Mouse (Mus musculus) adrenal gland, postnatal 10 days (tissue): ENCODE measurements around the gene Vangl2. TPM values are rescaled to one million over a fixed set of nuclear protein-coding genes. Genes with fewer than 3 reads are reported as not detected.
"Not testable (repeated sequence)": the region's sequence is repeated elsewhere in the genome, so short reads cannot be mapped to it uniquely, and the experiment has no call there.

Source experiments
- DNase-seq: peaks from one replicate; pipeline ENCODE4 v3.0.0; 2021; ENCODE audit warnings: mixed read lengths
- total RNA-seq, 2 experiments: library from RNA; stranded (reverse); gene quantifications; 2 replicates each; pipeline ENCODE4 v1.2.3; 2021

The Vangl2 gene
- total RNA-seq, 2 experiments from 2014 or later, result 6.3 to 10.6 TPM

DNA sequence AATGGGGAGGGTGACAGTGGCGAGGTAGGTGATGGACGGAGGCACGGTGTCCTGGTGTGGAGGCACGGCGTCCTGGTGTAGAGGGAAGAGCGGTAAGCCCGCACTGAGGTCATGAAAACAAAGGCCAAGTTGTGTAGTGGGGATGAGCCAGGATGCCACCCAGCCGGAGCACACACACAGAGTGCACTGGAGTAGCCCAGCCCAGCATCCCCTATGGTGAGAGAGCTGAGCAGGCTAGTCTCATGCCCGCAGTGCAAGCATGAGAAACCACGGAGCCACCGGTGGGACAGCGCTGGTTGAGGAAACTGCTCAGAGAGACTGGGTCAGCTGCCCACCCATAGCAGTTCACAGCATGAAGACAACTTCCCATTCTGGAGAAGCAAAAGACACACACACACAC lies 26.6 kb downstream of the Vangl2 start:
- no peak for DNase-seq

DNA sequence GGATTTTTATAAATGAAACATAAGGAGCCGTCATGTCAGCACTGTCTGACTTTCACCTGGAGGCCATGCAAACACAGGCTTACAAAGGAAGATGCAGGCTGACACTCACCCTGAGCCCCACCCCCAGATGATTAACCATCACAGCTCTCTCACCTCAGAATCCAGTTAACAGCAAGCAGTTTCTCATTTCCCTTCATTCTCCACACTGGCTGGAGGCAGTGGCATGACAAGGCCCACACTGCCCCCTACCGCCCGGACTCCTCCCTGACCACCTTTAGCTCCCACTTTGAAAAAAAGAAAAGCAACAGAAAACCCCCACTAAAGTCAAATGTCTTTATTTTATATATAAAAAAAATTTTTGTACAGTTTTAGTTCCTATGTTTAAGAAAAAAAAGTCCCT lies 27.6 kb downstream of the Vangl2 start:
- peak; percentile 73 for DNase-seq

DNA sequence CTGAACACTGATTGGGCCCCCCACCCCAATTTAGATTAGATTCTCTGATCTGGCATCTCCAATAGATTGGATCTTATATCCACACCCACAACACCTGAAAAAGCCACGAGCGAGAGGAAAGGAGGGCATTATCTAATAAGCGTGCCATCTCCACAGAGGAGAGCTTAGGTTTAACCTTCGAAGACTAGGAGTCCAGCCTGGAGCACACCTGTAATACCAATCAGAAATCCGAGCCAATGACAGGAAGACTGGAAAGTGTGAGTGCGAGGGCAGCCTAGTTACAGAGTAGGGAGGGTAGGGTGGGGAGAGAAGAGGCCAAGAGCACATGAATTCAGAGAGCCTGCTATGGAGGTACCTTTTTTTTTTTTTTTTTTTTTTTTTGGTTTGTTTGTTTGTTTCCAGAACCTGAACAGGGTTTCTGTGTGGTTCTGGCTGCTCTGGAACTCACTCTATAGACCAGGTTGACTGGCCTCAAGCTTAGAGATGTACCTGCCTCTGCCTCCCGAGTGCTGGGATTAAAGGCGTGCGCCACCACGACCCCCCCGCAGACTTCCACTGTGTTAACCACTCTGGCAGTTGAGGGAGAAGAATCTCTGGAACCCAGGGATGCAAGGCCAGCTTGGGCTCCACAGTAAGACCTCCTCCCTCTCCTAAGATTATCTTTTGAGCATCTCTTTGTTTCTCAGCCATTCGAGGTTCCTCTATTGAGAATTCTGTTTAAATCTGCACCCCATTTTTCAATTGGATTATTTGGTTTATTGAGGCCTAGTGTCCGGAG lies 29.2 kb downstream of the Vangl2 start:
- DNase-seq, result no peak

DNA sequence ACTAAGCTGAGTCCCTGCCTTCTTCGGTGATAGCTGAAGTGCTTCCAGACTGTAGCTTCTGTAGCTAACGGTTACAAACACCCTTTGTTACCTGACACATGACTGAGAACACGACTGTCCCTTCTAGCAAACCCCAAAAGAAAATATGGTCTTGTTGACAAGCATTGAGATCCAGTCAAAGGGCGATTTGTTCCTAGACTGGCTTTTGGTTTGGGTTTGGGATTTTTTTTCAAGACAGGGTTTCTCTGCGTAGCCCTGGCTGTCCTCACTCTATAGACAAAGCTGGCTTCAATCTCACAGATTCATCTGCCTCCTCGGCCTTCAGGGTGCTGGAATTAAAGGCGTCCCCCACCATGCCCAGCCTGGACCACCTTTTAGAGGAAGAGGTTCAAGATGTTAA lies 31.5 kb downstream of the Vangl2 start:
- DNase-seq, result no peak

DNA sequence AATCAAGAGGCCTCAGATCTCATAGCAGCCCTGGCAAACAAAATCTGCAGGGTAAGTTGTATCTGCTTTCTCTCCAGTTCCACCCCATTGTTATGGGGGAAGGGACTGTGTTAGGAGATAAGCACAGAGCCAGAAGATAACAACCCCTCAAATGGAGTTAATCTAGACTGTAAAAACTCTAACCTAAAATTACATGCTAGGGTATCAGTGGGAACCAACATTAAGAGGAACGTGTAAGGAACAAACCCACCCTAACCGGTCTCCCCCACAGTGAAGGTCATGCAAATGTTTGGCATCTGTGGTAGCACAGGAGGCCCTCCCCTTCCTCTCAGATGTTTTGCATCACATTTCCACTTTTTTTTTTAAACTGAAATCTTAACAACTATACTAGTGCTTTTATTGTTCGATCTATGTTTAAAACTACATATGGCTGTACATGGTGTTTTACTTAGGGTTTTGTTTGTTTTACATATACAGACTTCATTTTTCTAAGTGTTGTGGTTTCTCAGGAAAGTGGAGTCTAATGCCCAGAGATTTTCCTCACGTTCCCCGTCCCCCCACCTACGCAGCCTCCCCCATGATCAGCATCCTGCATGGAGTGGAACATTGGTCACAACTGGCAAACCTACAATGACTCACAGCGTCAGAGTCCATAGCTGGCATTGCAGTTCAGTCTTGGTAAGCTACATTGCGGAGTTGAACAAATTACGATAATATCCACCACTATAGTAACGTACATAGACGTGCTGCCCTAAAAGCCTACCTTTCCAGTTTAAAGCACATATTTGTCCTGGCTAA lies 33.1 kb downstream of the Vangl2 start:
- no peak for DNase-seq

DNA sequence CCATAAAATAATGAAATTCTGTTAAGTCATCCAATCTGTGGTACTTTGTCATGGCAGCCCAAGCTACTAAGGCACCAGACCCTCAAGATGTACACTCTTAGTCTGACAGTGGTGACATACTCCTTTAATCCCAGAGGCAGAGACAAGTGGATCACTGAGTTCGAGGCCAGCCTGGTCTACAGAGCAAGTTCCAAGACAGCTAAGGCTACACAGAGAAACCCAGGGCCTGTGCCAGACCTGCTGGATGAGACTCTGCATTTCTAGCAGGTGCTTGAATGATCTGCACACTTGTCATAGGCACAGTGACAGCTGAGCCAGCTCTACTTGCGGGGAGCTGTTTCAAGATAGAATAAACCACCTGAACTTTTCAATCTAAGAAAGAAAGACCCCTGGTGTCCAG lies 33.7 kb downstream of the Vangl2 start:
- no peak for DNase-seq

DNA sequence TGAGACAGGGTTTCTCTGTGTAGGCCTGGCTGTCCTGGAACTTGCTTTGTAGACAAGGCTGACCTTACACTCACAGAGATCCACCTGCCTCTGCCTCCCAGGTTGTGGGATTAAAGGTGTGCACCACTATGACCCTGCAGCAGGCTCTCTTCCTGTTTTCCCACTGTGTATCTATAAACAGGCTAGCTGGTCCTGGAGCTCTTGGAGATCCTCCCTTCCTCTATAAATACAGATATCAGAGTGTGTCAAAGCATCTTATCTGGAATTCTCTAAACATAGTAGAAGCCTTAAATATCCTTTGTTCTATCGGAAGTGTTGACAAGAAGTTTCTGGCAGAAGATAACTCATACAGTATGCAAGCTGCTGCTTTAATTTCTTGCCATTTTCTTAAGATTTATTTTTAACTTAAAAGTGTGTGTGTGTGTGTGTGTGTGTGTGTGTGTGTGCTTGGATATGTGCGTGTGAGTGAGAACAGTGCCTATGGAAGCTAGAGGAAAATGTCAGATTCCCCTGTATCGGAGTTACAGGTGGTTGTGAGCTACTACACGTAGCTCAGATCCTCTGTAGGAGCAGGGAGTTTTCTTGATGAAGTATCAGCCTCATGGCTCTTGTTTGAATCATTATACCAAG lies 35.2 kb downstream of the Vangl2 start:
- no peak for DNase-seq

DNA sequence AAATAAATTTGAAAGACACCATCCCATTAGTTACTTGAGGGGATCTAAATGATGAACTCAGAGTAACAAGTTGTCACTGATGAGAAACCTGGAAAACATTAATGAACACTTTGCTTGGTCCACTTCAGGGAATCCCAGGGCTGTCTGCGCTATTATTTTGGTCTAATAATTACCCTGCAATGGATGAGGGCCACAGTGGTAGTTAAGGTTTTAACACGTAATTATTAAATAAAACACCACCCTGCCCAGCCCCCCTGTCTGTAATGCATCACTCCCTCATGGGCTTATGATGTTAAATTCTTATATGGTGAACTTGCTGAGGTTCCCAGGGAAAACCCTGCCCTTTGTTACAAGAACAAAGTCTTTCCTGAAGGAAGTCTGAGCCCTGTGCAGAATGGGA lies 36.4 kb downstream of the Vangl2 start:
- no peak for DNase-seq

DNA sequence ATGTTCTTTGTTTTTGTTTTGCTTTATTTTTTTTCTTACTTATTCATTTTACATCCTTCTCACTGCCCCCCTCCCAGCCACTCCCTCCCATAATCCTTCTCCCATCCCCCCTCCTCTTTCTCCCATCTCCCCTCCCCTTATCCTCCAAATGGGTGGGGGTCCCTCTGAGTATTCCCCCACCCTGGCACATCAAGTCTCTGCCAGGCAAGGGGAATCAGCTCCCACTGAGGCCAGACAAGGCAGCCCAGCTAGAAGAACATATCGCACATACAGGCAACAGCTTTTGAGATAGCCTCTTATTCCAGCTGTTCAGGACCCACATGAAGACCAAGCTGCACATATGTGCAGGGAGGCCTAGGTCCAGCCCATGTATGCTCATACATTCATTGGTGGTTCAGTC lies 44.1 kb downstream of the Vangl2 start:
- no peak for DNase-seq

DNA sequence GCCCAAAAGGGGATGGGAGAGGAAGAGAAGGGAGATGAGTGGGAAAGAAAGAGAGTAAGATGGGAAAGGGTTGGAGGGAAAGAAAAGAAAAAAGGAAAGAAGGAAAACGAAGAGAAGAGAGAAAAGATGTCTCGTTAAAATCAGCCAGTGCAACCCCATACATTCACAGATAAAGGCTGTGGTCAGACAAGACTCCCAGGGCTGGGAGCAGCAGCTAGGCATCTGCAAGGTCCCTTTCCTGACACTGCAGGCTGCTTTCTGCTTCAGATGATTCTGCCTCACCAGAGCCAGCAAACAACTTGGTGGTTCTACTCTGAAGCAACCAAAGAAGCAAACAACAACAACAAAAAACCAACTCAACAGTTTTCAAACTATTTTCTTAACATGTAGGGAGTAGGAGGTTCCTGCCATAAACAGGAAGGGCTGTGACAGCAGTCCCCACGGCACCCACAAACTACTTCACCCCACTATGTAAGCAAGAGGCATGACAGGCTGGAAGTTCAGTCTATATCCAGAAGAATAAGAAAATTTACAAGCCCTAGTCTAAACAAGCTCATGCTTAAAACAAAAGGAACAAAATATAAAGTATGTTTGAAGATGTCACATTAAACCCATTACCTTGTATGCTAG lies 44.8 kb downstream of the Vangl2 start:
- no peak for DNase-seq

DNA sequence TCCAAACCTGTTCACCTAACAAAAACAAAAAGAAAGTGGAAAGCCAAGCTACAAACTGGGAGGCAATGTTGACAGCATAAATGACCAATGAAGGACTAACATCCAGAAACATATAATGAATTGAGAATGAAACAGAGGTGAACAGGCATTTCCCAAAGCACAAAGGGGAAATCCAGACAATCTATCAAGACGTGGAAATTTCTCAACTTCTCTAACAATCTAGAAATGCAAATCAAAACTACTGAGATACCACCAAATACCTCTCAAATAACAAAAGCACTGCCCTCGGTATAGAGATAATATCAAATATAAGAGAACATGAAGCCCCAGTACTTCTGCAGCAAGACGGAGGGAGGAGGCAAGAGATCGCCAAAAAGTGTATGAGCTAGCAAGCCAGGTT lies 45.5 kb downstream of the Vangl2 start:
- no peak for DNase-seq

DNA sequence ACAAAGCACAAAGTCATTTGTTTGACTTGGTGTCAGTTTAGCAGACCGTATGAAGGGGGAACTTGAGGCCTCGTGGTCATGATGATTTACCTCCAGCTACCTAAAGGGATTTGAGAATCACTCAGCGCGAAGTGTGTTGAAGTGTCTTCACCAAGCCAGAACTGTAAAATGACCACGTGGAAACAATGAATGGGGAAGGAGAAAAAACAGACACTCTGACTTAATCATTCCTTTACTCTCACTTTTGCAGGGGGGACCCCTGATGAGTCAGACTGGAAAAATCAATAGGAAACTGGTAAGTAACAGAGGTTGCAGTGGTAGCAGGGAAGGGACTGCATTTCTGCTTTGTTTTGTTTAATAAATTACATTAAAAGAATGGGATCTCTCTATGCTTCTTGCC lies 46.1 kb downstream of the Vangl2 start:
- DNase-seq, result no peak

DNA sequence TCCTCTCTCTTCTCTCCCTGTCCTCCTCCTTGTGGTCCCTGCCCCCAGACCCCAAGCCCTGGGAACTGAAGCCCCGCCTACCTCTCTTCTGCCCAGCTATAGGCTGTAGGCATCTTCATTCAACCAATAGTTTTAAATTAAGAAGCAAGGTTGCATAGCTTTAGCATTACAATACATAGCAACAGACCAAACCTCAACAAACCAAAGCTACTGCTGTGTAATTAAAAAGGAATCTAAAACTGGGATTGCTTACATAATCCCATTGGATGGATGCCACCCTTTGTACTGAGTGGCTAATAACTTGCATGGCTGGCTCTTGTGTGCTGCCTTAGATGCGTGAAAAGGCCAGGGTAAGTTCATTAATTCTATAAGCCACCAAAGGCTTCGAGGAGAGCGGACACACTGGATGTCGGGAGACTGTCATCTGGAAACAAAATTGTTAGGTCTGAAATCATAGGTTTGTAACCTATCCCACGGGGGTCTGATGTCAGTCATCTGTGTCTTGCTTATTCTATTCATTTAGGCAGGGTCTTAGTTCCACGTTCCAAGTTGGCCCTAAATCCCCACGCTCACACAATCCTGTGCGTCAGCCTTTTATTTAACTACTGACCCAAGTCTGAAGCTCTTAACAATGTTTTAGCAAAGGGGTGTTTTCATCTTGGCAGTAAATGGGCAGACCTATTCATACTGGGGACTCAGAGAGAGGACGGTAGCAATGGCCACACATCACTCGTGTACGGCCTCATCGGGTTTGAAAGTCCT lies 48.1 kb downstream of the Vangl2 start:
- DNase-seq, result no peak

DNA sequence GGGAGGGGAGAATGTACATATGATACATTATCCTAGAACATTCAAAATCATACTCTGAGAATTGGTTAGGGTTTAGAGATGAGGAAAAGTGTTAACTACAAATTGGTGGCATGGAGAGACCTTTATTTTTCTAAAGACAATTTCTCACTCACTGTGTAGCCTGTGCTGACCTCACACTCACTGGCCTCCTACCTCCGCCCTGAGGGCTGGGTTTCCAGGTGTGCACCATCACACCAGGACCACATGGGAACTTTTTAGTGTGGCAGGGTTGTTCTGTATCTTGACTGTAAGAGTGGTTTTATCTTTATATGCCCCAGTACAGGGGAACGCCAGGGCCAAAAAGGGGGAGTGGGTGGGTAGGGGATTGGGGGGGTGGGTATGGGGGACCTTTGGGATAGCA lies 50.4 kb downstream of the Vangl2 start:
- DNase-seq, result no peak

DNA sequence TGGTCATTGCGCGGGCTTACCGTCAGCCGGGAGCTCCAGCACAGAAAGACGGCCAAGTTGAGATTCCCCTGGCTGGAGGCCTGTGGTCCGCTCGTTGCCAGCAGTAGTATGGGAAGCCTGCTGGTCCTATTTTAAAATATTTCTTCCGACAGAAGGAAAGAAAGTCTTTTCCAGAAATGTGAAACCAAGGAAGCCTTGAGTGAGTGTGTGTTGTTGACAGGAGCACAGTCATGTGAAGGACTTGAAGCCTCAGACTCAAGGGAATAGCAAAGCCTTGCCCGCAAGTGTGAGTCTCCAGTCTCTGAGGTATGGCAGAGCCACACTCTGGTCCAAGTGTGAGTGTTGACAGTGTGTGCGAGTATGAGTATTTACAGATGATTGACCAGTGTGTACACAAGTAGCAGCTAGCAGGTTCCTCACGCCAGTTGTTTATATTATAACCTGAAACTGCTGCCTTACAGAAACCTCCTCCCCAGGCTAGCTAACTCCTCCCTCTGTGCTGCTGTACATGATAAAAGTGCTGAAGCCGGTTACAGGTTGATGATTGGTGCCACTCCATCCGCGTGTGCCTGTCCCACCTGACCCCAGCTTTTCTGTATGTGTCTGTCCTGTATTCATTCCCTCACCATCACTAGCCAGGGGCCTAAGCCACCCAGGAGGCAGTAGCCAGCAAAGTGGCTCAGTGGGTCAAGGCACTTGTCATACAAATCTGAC lies 51.3 kb downstream of the Vangl2 start:
- DNase-seq, result no peak

DNA sequence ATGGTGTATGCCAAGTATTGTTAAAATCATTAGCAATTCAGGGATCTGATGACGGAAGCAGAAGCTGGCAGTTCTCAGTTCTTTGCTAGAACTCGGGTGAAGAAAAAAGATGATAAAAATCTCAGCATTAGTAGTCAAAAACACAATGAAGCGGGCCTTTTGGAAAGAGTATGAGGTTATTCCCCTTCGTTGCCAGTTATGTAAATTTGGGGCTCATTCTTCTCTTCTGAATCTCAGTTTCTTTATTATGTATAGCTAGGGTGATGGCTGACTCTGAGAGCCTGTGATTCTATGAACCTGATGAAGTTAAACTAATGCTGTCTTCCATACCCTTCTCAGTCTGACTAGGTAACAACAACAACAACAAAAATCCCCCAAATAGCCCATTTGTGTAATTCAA lies 52.4 kb downstream of the Vangl2 start:
- DNase-seq, result no peak

DNA sequence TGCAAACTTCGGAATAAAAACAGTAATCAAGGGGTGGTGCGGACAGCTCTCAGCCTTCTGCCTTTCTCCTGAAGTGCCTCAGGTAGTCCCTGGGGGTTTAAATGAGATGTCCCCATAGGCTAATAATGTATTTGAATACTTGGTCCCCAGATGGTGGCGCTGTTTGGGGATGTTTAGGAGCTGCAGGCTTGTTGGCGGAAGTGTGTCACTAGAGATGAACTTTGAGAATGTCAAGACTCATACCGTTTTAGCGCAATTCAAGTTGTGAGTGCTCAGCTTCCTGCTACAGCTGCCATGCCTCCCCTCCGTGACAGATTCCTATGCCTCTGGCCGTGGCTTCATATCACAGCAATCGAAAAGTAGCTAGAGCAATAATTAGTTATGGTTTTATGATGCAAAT lies 52.9 kb downstream of the Vangl2 start:
- DNase-seq, result no peak

DNA sequence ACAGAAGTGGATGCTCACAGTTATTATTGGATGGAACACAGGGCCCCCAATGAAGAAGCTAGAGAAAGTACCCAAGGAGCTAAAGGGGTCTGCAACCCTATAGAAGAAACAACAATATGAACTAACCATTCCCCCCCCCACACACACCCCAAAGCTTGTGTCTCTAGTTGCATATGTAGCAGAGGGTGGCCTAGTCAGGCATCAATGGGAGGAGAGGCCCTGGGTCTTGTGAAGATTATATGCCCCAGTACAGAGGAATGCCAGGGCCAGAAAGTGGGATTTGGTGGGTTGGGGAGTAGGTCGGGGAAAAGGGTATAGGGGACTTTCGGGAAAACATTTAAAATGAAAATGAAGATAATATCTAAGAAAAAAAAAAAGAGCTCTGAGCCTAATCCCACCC lies 53.9 kb downstream of the Vangl2 start:
- not testable (repeated sequence) for DNase-seq

DNA sequence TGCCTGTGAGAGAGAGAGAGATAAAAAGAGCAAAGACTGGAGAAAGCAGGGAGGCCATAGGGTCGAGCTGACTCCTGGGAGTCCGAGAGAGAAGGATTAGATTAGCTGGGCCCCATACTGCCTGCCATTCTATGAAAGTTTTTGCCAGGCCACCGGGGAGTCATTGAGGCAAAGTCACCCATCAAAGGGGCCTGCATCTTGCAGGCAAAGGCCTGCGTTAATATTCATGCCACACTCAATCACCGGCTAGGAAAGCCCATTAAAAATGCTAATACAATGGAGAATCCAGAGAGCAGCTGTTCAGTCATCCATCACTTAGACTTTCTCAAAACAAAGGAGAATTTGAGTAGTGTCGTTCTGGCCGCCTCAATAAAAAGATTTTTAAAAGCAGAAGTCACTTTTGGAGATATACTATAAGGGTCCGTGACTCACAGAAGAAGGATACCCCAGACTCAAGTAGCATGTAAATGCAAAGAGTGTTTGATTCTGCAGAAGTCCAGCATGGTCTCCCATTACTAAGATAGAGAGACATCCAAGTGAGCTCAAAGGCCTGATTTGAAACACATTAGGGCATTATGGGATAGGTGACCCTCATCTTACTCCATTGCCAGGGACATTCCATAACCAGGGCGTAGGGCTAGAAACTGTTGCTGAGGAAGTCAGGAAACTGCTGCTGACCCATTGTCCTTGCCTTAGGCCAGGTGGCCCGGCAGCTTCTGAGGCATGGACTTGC lies 57.2 kb downstream of the Vangl2 start:
- DNase-seq, result no peak

DNA sequence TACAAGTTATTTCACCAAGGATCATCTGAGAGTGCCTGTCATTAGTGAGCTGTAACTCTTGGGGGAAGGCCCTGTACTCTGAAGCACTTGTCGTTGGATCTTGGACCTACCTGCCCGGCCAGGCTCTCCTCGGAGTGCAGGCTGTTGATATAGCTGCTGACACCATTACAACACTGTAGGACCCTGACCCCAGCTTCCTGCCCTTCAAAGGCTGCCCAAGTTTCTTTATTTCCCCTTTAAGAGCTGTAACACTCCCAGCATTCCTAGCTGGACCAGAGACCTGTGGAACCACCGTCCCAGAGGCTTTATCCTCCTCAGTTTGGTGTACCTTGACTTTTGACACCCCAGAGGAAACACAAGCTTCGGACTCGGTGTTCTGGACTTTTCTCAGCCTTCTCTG lies 59.0 kb downstream of the Vangl2 start:
- no peak for DNase-seq
